Mouse (Mus musculus): ENCODE measurements around the gene Trpv4. TPM values are rescaled to one million over a fixed set of nuclear protein-coding genes. Genes with fewer than 3 reads are reported as not detected.

The Trpv4 gene
- polyA plus RNA-seq, 1 experiment, result 31.8 TPM

- no peak for TF ChIP-seq CTCF (IDR thresholded peaks at IDR 0.05; ENCODE audit: low read depth, low read length)
- no peak for TF ChIP-seq POLR2A (IDR thresholded peaks at IDR 0.05; ENCODE audit: borderline replicate concordance, low read depth, low read length)
- Histone ChIP-seq H3K4me1 (ENCODE audit: control insufficient read depth, insufficient read depth, low read length) (peaks cover 61% of the 10 kb centered on the region), H3K4me3 (ENCODE audit: insufficient read depth, low read length) (0 out of 2 replicates have a peak overlapping the region, but pooled peaks have one; percentile 2), H3K27ac (ENCODE audit: insufficient read depth, low read depth, low read length) (peak overlapping the region; percentile 86)
Observed at GRCm38 (mm10) chr5:114596604-114597003, 61.6 kb downstream of the Trpv4 start.

- peak overlapping the region; percentile 97 for H3K27ac ChIP-seq (ENCODE audit: insufficient read depth, low read depth, low read length)
- peak overlapping the region; percentile 38 for H3K4me3 ChIP-seq (ENCODE audit: insufficient read depth, low read length)
- TF ChIP-seq POLR2A (IDR thresholded peaks at IDR 0.05; ENCODE audit: borderline replicate concordance, low read depth, low read length) (no peak), CTCF (IDR thresholded peaks at IDR 0.05; ENCODE audit: low read depth, low read length) (no peak)
- H3K4me1 ChIP-seq (ENCODE audit: control insufficient read depth, insufficient read depth, low read length), result peaks cover 61% of the 10 kb centered on the region
Observed at GRCm38 (mm10) chr5:114594741-114595241, 63.4 kb downstream of the Trpv4 start.

GRCm38 (mm10) chr5:114593949-114594348 lies 64.3 kb downstream of the Trpv4 start:
- no peak overlapping the region for H3K4me3 ChIP-seq (ENCODE audit: insufficient read depth, low read length)
- TF ChIP-seq CTCF (IDR thresholded peaks at IDR 0.05; ENCODE audit: low read depth, low read length) (no peak), POLR2A (IDR thresholded peaks at IDR 0.05; ENCODE audit: borderline replicate concordance, low read depth, low read length) (no peak)
- H3K27ac ChIP-seq (ENCODE audit: insufficient read depth, low read depth, low read length), result peak overlapping the region; percentile 97
- peaks cover 56% of the 10 kb centered on the region for H3K4me1 ChIP-seq (ENCODE audit: control insufficient read depth, insufficient read depth, low read length)

GRCm38 (mm10) chr5:114593161-114593821 lies 64.9 kb downstream of the Trpv4 start:
- no peak overlapping the region for H3K27ac ChIP-seq (ENCODE audit: insufficient read depth, low read depth, low read length)
- TF ChIP-seq POLR2A (IDR thresholded peaks at IDR 0.05; ENCODE audit: borderline replicate concordance, low read depth, low read length) (no peak), CTCF (IDR thresholded peaks at IDR 0.05; ENCODE audit: low read depth, low read length) (no peak)
- no peak overlapping the region for H3K4me3 ChIP-seq (ENCODE audit: insufficient read depth, low read length)
- H3K4me1 ChIP-seq (ENCODE audit: control insufficient read depth, insufficient read depth, low read length), result peaks cover 51% of the 10 kb centered on the region

- peaks cover 47% of the 10 kb centered on the region for H3K4me1 ChIP-seq (ENCODE audit: control insufficient read depth, insufficient read depth, low read length)
- no peak overlapping the region for H3K4me3 ChIP-seq (ENCODE audit: insufficient read depth, low read length)
- H3K27ac ChIP-seq (ENCODE audit: insufficient read depth, low read depth, low read length), result no peak overlapping the region
- TF ChIP-seq POLR2A (IDR thresholded peaks at IDR 0.05; ENCODE audit: borderline replicate concordance, low read depth, low read length), result no peak
- no peak for TF ChIP-seq CTCF (IDR thresholded peaks at IDR 0.05; ENCODE audit: low read depth, low read length)
Observed at GRCm38 (mm10) chr5:114592463-114593160, 65.6 kb downstream of the Trpv4 start.

GRCm38 (mm10) chr5:114591151-114591561 lies 67.1 kb downstream of the Trpv4 start:
- TF ChIP-seq POLR2A (IDR thresholded peaks at IDR 0.05; ENCODE audit: borderline replicate concordance, low read depth, low read length) (no peak), CTCF (IDR thresholded peaks at IDR 0.05; ENCODE audit: low read depth, low read length) (no peak)
- no peak overlapping the region for H3K4me3 ChIP-seq (ENCODE audit: insufficient read depth, low read length)
- peaks cover 33% of the 10 kb centered on the region for H3K4me1 ChIP-seq (ENCODE audit: control insufficient read depth, insufficient read depth, low read length)
- no peak overlapping the region for H3K27ac ChIP-seq (ENCODE audit: insufficient read depth, low read depth, low read length)

GRCm38 (mm10) chr5:114590043-114590913 lies 67.9 kb downstream of the Trpv4 start:
- no peak for TF ChIP-seq CTCF (IDR thresholded peaks at IDR 0.05; ENCODE audit: low read depth, low read length)
- TF ChIP-seq POLR2A (IDR thresholded peaks at IDR 0.05; ENCODE audit: borderline replicate concordance, low read depth, low read length), result no peak
- Histone ChIP-seq H3K4me3 (ENCODE audit: insufficient read depth, low read length) (no peak overlapping the region), H3K27ac (ENCODE audit: insufficient read depth, low read depth, low read length) (no peak overlapping the region), H3K4me1 (ENCODE audit: control insufficient read depth, insufficient read depth, low read length) (peaks cover 25% of the 10 kb centered on the region)

GRCm38 (mm10) chr5:114589454-114589853 lies 68.8 kb downstream of the Trpv4 start:
- TF ChIP-seq CTCF (IDR thresholded peaks at IDR 0.05; ENCODE audit: low read depth, low read length) (no peak), POLR2A (IDR thresholded peaks at IDR 0.05; ENCODE audit: borderline replicate concordance, low read depth, low read length) (no peak)
- Histone ChIP-seq H3K4me1 (ENCODE audit: control insufficient read depth, insufficient read depth, low read length) (peaks cover 19% of the 10 kb centered on the region), H3K27ac (ENCODE audit: insufficient read depth, low read depth, low read length) (no peak overlapping the region), H3K4me3 (ENCODE audit: insufficient read depth, low read length) (no peak overlapping the region)

GRCm38 (mm10) chr5:114589026-114589425 lies 69.2 kb downstream of the Trpv4 start:
- peaks cover 15% of the 10 kb centered on the region for H3K4me1 ChIP-seq (ENCODE audit: control insufficient read depth, insufficient read depth, low read length)
- no peak overlapping the region for H3K4me3 ChIP-seq (ENCODE audit: insufficient read depth, low read length)
- H3K27ac ChIP-seq (ENCODE audit: insufficient read depth, low read depth, low read length), result no peak overlapping the region
- TF ChIP-seq POLR2A (IDR thresholded peaks at IDR 0.05; ENCODE audit: borderline replicate concordance, low read depth, low read length) (no peak), CTCF (IDR thresholded peaks at IDR 0.05; ENCODE audit: low read depth, low read length) (no peak)

Measured in bone marrow macrophage, adult 2 months (primary cell).